Mouse (Mus musculus) thymus, adult 2 months (tissue): ENCODE data around the gene Lcn9.

Source experiments
- CTCF ChIP-seq: fragments of 200-500 bp; IDR thresholded peaks from 2 replicates; pipeline ENCODE4 v1.5.1; 2012; ENCODE audit warnings: mild to moderate bottlenecking, control low read depth, low read length, moderate library complexity, borderline replicate concordance; ENCODE audit not compliant: control insufficient read depth, poor library complexity, insufficient read depth; ENCODE audit errors: extremely low read depth
- POLR2A ChIP-seq: fragments of 200-500 bp; IDR thresholded peaks from 2 replicates; pipeline ENCODE4 v1.6.1; 2012; ENCODE audit warnings: mild to moderate bottlenecking, low read length, control low read depth, moderate library complexity; ENCODE audit not compliant: control insufficient read depth, poor library complexity, insufficient read depth; ENCODE audit errors: extremely low read depth

GRCm38 (mm10) chr2:25853998-25854397 is 31.0 kb downstream of the Lcn9 start:
- TF ChIP-seq POLR2A, result no peak
- TF ChIP-seq CTCF, result no peak
